Mouse (Mus musculus): ENCODE data around the gene Srrm1.

GRCm38 (mm10) chr4:135358736-135359135 lies 5.6 kb upstream of the Srrm1 start:
- peak; percentile 78 for TF ChIP-seq CTCF (IDR thresholded peaks at IDR 0.05)
- TF ChIP-seq POLR2A (IDR thresholded peaks at IDR 0.05; ENCODE audit: insufficient read depth, low read depth, low read length): no peak
- no peak for TF ChIP-seq EP300 (IDR thresholded peaks at IDR 0.05; ENCODE audit: insufficient read depth, low read depth, low read length)
